Mouse (Mus musculus) hindbrain, embryonic 12.5 days (tissue): Measurements from ENCODE around the gene Fer. TPM values are rescaled to one million over a fixed set of nuclear protein-coding genes. Genes with fewer than 3 reads are reported as not detected.
A peak's percentile ranks its signal among the peaks of the same experiment; 100 is the strongest.

ENCODE experiments used
- ATAC-seq: fragments of 200-750 bp; cut with Nextera tagmentation; 2 replicates; pipeline ENCODE4 v1.8.0; 2017; ENCODE audit warnings: moderate TSS enrichment; ENCODE audit not compliant: low FRiP score
- H3K27ac ChIP-seq: fragments of 300-500 bp; sonication (generic); 2 replicates; pipeline ENCODE4 v1.5.1; 2016; ENCODE audit warnings: mild to moderate bottlenecking
- H3K27me3 ChIP-seq: fragments of 300-500 bp; sonication (generic); 2 replicates; pipeline ENCODE4 v1.6.1; 2016; ENCODE audit warnings: mild to moderate bottlenecking
- H3K36me3 ChIP-seq: fragments of 300-500 bp; sonication (generic); 2 replicates; pipeline ENCODE4 v1.6.1; 2016; ENCODE audit warnings: mild to moderate bottlenecking
- H3K4me1 ChIP-seq: fragments of 300-500 bp; sonication (generic); 2 replicates; pipeline ENCODE4 v1.6.1; 2016
- H3K4me2 ChIP-seq: fragments of 300-500 bp; sonication (generic); replicated peaks from 2 replicates; pipeline ENCODE4 v1.6.1; 2016; ENCODE audit warnings: mild to moderate bottlenecking
- H3K4me3 ChIP-seq: fragments of 300-500 bp; sonication (generic); 2 replicates; pipeline ENCODE4 v1.5.1; 2016; ENCODE audit warnings: mild to moderate bottlenecking
- H3K9ac ChIP-seq: fragments of 300-500 bp; sonication (generic); 2 replicates; pipeline ENCODE4 v1.6.1; 2016; ENCODE audit warnings: mild to moderate bottlenecking, moderate library complexity
- H3K9me3 ChIP-seq: fragments of 300-500 bp; sonication (generic); replicated peaks from 2 replicates; pipeline ENCODE4 v1.6.1; 2016; ENCODE audit warnings: mild to moderate bottlenecking
- whole genome bisulfite sequencing: fragments of 180-500 bp; shearing (Covaris S2); methylation state at CpG from one replicate; pipeline ENCODE4 v1.1.7; 2016; 5-methylcytosine and 5-hydroxymethylcytosine counted together
- polyA plus RNA-seq: library from polyadenylated mRNA; unstranded; fragments of >200 nt; fragmentation: Nextera tagmentation; extraction: Ambion mirVana; gene quantifications from 2 replicates; pipeline ENCODE4 v1.2.1, GENCODE M21; 2016

Fer gene
- 33.1 and 39.9 TPM in 2 replicates for polyA plus RNA-seq

DNA sequence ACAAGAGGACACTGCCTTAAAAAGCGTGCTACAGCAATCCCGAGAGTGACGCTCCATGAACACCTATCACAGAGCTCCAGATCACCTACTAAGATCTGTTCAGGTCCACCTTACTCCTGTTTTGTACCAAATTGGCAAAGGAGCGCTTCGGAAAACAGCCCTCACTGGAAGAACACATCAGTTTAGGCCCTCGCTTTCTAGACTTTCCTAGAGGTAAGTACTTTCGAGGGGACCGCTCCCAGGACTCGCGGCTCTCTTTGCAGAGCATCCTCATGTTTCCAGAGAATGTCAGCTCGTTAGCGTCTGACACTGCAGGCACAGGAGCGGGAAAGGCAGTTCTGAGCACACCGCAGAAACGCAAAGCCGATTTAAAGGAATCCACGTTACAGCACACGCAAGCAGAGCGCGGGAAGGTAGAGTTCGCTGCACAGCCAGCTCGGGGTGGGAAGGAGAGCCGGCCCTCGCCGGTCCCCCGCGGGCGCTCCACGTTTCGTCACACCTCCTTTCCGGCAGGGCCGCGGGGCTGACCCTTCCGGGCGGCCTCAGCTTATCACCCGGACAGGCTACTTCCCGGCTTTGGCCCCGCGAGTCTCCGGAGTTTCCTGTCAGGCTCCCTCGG, at the start of gene Fer:
Gene Fer, plus strand, starts transcription at position 51 of the 619 bp plus-strand sequence.
- peak within 1 kb of the TSS; percentile 61 for H3K4me3 ChIP-seq
- H3K9me3 ChIP-seq = no peaks in the 10 kb centered on the region
- H3K27ac ChIP-seq = peak within 1 kb of the TSS; percentile 92
- peak within 1 kb of the TSS; percentile 83 for H3K4me2 ChIP-seq
- 1% methylated on average over 41 of the region's 41 CpGs for WGBS
- no peaks in the 10 kb centered on the region for H3K36me3 ChIP-seq
- ATAC-seq = peak; percentile 54
- H3K4me1 ChIP-seq = peaks cover 5% of the 10 kb centered on the region; the same call in 1 of the 2 replicates
- H3K9ac ChIP-seq = peak within 1 kb of the TSS; percentile 92
- peaks cover 5% of the 10 kb centered on the region; the same call in 1 of the 2 replicates for H3K27me3 ChIP-seq

DNA sequence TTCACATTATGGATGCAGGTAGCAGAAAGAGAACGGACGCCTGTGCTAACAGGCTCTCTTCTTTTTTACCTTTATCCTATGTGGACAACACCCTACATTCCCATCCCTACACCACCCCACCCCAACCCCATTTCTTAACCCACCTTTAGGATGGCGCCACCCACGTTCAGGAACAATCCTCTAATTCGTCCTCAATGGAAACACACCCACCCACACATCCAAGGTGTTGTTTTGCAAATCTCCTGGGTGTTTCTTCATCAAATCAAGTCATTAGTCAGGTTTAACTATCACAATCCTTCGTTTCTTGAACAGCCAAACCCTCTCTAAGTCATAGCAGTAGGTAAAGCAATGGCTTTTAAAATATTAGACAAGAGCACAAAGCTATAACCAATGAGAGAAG, 49.3 kb upstream of the Fer start:
- Histone ChIP-seq H3K27ac (no peak overlapping the region), H3K27me3 (no peaks in the 10 kb centered on the region), H3K4me1 (peaks cover 6% of the 10 kb centered on the region; the same call in 1 of the 2 replicates), H3K36me3 (no peaks in the 10 kb centered on the region), H3K4me2 (no peak overlapping the region), H3K9me3 (no peaks in the 10 kb centered on the region), H3K4me3 (no peak overlapping the region), H3K9ac (no peak overlapping the region)
- WGBS = 86% methylated on average over 6 of the region's 6 CpGs
- no peak for ATAC-seq

DNA sequence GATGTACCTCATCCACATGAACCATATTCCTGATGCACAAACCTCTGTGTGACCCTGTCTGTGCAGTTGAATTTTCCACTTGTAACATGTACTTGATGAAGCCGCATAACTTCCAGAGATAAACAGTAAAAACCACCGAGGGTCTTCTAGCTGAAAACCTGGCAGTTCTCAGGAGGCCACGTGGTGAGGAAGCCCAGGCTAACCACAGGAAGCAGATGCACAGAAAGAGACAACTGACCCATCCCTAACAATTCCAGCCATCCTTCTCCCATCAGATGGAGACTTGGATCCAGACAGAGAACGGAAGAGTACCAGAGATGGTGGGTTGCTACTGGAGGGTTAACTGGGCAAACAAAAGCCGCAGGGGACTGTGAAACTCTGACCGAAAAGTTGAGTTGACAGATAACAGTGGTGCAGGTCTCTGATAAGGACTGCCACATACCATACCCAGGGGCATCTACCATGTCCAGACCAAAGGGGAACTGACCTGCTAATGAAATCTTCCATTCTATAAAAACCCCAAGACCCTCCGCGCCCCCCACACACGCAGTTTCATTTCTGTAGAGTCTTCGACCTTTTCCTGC, 44.3 kb upstream of the Fer start:
- Histone ChIP-seq H3K27me3 (no peaks in the 10 kb centered on the region), H3K9ac (no peak overlapping the region), H3K27ac (no peak overlapping the region), H3K4me1 (no peaks in the 10 kb centered on the region), H3K4me2 (no peak overlapping the region), H3K4me3 (no peak overlapping the region), H3K36me3 (no peaks in the 10 kb centered on the region), H3K9me3 (no peaks in the 10 kb centered on the region)
- WGBS = 87% methylated on average over 10 of the region's 10 CpGs
- ATAC-seq = no peak

DNA sequence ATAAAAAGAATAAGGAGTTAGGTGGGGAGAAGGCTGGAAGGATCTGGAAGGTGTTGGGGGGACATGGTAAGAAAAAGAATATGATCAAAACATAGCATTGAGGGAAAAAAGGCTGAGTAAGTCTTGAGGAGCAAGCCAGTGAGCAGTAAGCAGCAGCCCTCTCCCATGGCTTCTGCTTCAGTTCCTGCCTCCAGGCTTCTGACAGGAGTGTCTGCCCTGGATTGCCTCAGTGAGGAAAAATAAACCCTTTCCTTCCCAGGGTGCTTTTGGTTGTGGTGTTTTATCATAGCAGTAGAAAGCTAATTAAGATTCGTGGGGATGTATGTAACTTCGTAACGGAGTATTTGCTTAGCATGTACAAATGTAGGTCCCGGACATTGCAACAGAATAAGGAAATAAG, 38.7 kb upstream of the Fer start:
- ATAC-seq = no peak
- 93% methylated on average over 4 of the region's 4 CpGs for WGBS

DNA sequence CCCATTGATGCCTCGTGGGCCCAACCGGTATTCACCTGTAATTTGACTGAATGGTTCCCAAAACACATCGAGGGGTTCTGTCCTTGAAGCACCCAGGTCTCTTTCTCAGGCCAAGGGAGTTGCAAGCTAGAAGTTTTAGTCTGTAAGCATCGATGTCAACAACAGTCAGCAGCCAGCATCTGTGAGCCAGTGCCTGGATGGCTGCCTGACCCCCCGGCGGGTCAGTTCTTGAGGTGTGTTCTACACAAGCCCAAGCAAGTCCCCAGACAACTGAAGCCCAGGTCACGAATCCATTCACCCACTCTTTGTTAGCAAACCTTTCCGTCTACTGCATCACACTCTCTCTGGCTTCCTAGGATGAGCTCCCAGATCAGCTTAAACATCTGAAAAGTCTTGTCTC, 36.7 kb upstream of the Fer start:
- Histone ChIP-seq H3K4me1 (no peaks in the 10 kb centered on the region), H3K27me3 (no peaks in the 10 kb centered on the region), H3K27ac (no peak overlapping the region), H3K36me3 (no peaks in the 10 kb centered on the region), H3K9ac (no peak overlapping the region), H3K4me3 (no peak overlapping the region), H3K4me2 (no peak overlapping the region), H3K9me3 (no peaks in the 10 kb centered on the region)
- 82% methylated on average over 8 of the region's 8 CpGs for WGBS
- no peak for ATAC-seq

More for the DNA sequence above, 38.7 kb upstream of the Fer start:
- Histone ChIP-seq H3K4me1 (no peaks in the 10 kb centered on the region), H3K27me3 (no peaks in the 10 kb centered on the region), H3K4me3 (no peak overlapping the region), H3K9ac (no peak overlapping the region), H3K9me3 (no peaks in the 10 kb centered on the region), H3K36me3 (no peaks in the 10 kb centered on the region), H3K4me2 (no peak overlapping the region), H3K27ac (no peak overlapping the region)

DNA sequence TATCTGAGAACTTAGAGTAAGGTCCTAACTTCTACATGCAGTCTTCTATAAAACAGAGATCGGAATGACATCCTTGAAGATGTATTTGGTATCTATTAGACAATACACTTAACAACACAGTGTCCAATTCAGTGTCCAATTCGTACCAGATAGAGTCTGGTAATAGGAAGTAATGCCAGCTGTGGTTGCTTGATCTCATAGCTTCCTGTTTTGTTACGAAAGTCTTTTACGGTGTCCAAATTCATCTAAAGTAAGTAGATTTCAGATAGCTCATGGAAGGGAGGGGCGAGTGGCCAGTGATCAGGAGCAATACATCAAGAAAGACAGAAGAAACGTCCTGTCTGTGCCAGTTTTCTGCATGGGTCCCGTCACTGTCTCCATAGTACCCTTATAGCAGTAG, 36.1 kb upstream of the Fer start:
- Histone ChIP-seq H3K36me3 (no peaks in the 10 kb centered on the region), H3K27me3 (no peaks in the 10 kb centered on the region), H3K4me1 (no peaks in the 10 kb centered on the region), H3K9ac (no peak overlapping the region), H3K4me3 (no peak overlapping the region), H3K27ac (no peak overlapping the region), H3K9me3 (no peaks in the 10 kb centered on the region), H3K4me2 (no peak overlapping the region)
- WGBS = 94% methylated on average over 7 of the region's 7 CpGs
- ATAC-seq = no peak

DNA sequence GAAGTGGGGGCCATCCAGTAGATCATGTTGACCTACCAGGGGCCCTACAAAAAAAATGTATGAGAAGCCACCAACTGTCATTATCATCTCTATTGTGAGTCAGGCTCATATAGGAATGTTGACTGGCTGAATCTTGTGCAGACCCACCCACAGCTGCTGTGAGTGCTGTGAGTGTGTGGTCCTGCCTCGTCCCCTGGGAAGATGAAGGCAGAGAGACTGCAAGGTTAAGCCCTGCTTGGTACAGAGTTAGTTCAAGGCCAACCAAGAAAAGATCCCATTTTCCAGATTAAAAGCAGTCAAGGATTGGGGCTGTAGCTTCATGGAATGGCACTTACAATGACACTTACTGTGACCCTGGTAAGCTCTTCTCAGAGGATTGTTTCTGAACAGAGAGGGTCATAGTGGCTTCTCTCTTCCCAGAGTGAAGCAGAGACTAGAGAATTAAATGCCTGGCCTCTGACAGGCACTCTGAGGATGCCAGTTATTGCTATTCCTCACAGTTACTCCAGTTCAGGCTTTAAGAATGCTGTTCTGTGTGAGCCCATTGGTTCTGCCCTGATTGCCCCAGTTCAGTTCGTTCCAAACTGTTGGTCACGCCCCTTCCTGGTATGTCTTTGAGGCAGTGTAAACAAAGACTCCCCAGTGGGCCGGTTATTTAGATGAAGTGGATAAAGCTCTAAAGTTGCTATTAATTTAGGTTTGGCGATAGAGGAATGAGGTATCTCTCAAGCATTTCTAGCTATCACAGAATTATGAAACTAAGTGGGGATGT, 34.1 kb upstream of the Fer start:
- no peak for ATAC-seq
- Histone ChIP-seq H3K9ac (no peak overlapping the region), H3K4me1 (no peaks in the 10 kb centered on the region), H3K9me3 (no peaks in the 10 kb centered on the region), H3K4me3 (no peak overlapping the region), H3K4me2 (no peak overlapping the region), H3K27ac (no peak overlapping the region), H3K36me3 (no peaks in the 10 kb centered on the region), H3K27me3 (no peaks in the 10 kb centered on the region)
- WGBS = 65% methylated on average over 5 of the region's 5 CpGs

DNA sequence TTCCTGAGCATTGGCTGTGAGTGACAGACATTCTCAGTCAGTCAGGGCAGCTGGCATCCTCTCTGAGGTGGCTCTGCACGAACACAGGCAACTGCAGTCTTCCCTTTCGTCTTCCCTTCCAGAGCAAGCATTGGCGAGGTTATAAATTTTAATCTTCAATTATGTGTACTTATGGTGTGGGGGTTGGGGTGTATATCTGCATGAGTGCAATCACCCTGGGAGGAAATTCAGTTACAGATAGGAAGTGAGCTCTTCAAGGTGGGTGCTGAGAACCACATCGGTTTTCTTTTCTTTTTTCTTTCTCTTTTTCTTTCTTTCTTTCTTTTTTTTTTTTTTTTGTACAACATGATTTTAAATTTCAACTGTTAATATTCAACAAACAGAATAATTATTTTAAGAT, 31.3 kb upstream of the Fer start:
- Histone ChIP-seq H3K4me1 (no peaks in the 10 kb centered on the region), H3K9ac (no peak overlapping the region), H3K36me3 (no peaks in the 10 kb centered on the region), H3K4me2 (no peak overlapping the region), H3K27me3 (no peaks in the 10 kb centered on the region), H3K4me3 (no peak overlapping the region), H3K27ac (no peak overlapping the region), H3K9me3 (no peaks in the 10 kb centered on the region)
- ATAC-seq = no peak
- WGBS = 76% methylated on average over 4 of the region's 4 CpGs

DNA sequence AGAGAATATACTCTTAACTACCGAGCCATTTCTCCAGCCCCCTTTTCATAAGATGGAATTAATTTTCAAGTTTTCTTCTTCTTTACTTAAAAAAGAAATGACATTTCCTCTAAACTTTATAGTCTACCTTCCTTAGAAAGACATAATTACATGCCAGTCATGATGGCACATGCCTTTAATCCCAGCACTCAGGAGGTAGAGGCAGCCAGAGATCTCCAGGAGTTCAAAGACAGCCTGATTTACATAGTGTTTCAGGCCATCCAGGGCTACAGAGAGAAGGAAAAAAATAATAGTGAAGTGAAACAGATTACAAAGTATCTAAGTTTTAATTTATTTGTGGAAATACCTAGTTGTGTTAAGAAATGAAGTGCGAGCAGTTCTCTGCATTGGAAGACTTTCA, 26.6 kb upstream of the Fer start:
- H3K27me3 ChIP-seq = no peaks in the 10 kb centered on the region
- H3K36me3 ChIP-seq = no peaks in the 10 kb centered on the region
- no peak overlapping the region for H3K4me3 ChIP-seq
- ATAC-seq = no peak
- no peak overlapping the region for H3K4me2 ChIP-seq
- 90% methylated on average over 2 of the region's 2 CpGs for WGBS
- no peak overlapping the region for H3K27ac ChIP-seq
- H3K4me1 ChIP-seq = no peaks in the 10 kb centered on the region
- no peak overlapping the region for H3K9ac ChIP-seq
- 0 out of 2 replicates have a peak, but pooled peaks cover 3% of the 10 kb centered on the region for H3K9me3 ChIP-seq

DNA sequence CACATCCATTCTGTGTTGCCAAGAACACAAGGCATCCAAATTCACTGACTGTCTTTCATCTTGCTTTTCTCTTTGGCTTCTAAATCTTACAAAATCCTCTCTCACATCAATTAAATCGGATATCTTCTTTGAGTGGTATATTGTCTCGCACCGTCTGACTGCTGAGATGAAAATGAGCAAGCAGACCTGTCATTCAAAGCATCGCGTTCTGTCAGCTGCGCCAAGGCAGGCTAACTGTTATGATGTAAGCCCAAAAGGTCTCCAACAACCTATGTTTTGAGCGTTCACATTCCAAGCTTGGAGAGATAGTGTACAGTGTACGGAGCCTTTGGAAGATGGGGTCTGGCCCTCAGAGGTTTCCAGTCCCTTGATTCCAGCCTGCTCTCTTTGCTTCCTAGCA, 26.2 kb upstream of the Fer start:
- Histone ChIP-seq H3K9me3 (0 out of 2 replicates have a peak, but pooled peaks cover 3% of the 10 kb centered on the region), H3K27ac (no peak overlapping the region), H3K4me2 (no peak overlapping the region), H3K27me3 (no peaks in the 10 kb centered on the region), H3K36me3 (no peaks in the 10 kb centered on the region), H3K4me1 (no peaks in the 10 kb centered on the region), H3K9ac (no peak overlapping the region), H3K4me3 (no peak overlapping the region)
- 87% methylated on average over 8 of the region's 8 CpGs for WGBS
- no peak for ATAC-seq

DNA sequence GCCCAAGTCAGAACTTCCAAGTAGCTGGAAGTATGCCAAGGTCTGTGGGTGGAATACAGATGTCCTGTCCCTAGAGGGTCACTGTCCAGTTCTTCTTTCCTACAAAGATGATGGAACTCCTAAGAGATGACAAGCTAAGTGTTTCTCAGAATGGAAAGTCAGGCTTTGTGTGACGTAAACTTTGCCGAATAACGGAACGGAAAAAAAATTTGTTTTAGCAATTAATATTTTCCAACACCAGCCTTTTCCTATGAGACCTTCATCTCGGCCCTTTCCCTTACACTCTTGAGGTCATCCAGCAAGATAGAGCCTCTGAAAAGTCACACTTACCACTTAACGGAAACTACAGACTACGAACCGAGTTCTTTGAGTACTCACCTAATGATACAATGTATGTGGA, 24.7 kb upstream of the Fer start:
- Histone ChIP-seq H3K9ac (no peak overlapping the region), H3K27me3 (no peaks in the 10 kb centered on the region), H3K27ac (no peak overlapping the region), H3K4me2 (no peak overlapping the region), H3K36me3 (no peaks in the 10 kb centered on the region), H3K9me3 (0 out of 2 replicates have a peak, but pooled peaks cover 3% of the 10 kb centered on the region), H3K4me1 (no peaks in the 10 kb centered on the region), H3K4me3 (no peak overlapping the region)
- ATAC-seq = no peak
- 95% methylated on average over 8 of the region's 8 CpGs for WGBS

DNA sequence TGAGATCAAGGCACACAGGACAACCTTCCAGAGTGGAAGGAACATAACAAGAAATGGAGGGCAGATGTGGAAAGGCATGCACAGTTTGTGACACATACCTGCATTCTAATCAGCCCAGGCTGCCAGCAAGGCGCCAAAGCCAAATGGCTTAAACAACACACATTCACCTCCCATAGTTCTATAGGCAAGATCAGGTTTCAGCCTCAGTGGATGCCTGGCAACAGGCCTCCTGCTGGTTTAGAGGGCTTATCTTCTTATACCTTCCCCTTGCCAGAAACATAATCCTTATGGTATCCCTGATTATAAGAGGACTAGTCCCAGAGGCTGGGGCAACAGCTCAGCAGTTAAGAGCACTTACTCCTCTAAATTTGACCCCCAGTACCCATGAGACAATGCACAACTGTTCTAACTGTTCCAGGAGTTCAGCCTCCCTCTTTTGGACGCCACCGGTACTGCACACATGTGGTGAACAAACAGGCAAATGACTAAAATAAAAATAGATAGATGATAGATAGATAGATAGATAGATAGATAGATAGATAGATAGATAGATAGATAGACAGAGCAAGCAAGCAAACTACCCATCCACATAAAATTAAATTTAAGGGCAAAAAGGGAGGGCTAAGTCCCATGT, 23.1 kb upstream of the Fer start:
- 92% methylated on average over 3 of the region's 3 CpGs for WGBS
- no peak overlapping the region for H3K4me2 ChIP-seq
- no peak for ATAC-seq
- no peaks in the 10 kb centered on the region for H3K27me3 ChIP-seq
- H3K36me3 ChIP-seq = no peaks in the 10 kb centered on the region
- H3K27ac ChIP-seq = no peak overlapping the region
- H3K4me1 ChIP-seq = no peaks in the 10 kb centered on the region
- no peak overlapping the region for H3K4me3 ChIP-seq
- 0 out of 2 replicates have a peak, but pooled peaks cover 3% of the 10 kb centered on the region for H3K9me3 ChIP-seq
- no peak overlapping the region for H3K9ac ChIP-seq
